ENCODE assay signal across 8 mouse cellular contexts in genomic region chr2:57832565-57833355, GRCm38 (mm10).
DNase-seq lines count a peak whose midpoint lies in the region; ATAC-seq and TF ChIP-seq lines count a peak whose summit lies in the region.

No protein-coding gene starts in this region.

- TF ChIP-seq POLR2A in liver, adult 2 months (IDR thresholded peaks at IDR 0.05; ENCODE audit: extremely low read depth, insufficient read depth, low read length): no peak

- H3K4me3 ChIP-seq in liver, adult 2 months (ENCODE audit: insufficient read depth, low read depth, low read length): no peak overlapping the region
- H3K4me3 ChIP-seq in liver, embryonic 11.5 days (ENCODE audit: low read depth, low read length): no peak overlapping the region

- DNase-seq in adrenal gland, adult (ENCODE audit: inconsistent age in 2 of 2, low spot score in 1 of 2): peak; percentile 12 to 78
- no peak for DNase-seq in adrenal gland, adult 8-10 months
- DNase-seq in liver, adult 2 months (ENCODE audit: extremely low read depth, low read depth, low spot score): peak; percentile 27
- no peak for DNase-seq in liver, embryonic 11.5 days (ENCODE audit: low spot score)
- peak; percentile 43 for DNase-seq in cerebellum, adult 8-10 months
- peak; percentile 80 for DNase-seq in kidney, postnatal 10 days
- DNase-seq in lung, postnatal 10 days: peak; percentile 63
- no peak for DNase-seq in yolk sac, embryonic 10.5 days (ENCODE audit: low spot score)

- H3K4me1 ChIP-seq in liver, adult 2 months (ENCODE audit: control insufficient read depth, insufficient read depth, low read length): no peaks in the 10 kb centered on the region
- no peaks in the 10 kb centered on the region for H3K4me1 ChIP-seq in liver, embryonic 11.5 days (replicated peaks; ENCODE audit: control insufficient read depth, insufficient read depth, low read length)

- no peaks in the 10 kb centered on the region for H3K79me2 ChIP-seq in liver, adult 2 months (ENCODE audit: control insufficient read depth, insufficient read depth, low read length)

- H3K36me3 ChIP-seq in liver, adult 2 months (ENCODE audit: control insufficient read depth, insufficient read depth, low read length): no peaks in the 10 kb centered on the region
- no peaks in the 10 kb centered on the region for H3K36me3 ChIP-seq in liver, embryonic 11.5 days (ENCODE audit: control insufficient read depth, insufficient read depth, low read length)

- TF ChIP-seq CTCF in liver, adult 2 months (IDR thresholded peaks at IDR 0.05; ENCODE audit: low read depth, low read length): peak; percentile 26; the same call in 1 of the 2 replicates

- H3K9ac ChIP-seq in liver, adult 2 months (ENCODE audit: low read depth, low read length): no peak overlapping the region
- H3K9ac ChIP-seq in liver, embryonic 11.5 days (ENCODE audit: low read depth, low read length): no peak overlapping the region

- WGBS in liver, adult 2 months: 42% methylated on average over 12 of the region's 12 CpGs
- WGBS in liver, embryonic 11.5 days: 53% methylated on average over 12 of the region's 12 CpGs

- H3K9me3 ChIP-seq in liver, embryonic 11.5 days (ENCODE audit: control insufficient read depth, low read length): no peaks in the 10 kb centered on the region

- no peak overlapping the region for H3K27ac ChIP-seq in liver, adult 2 months (replicated peaks; ENCODE audit: insufficient read depth, low read depth, low read length)
- H3K27ac ChIP-seq in liver, embryonic 11.5 days (ENCODE audit: low read depth, low read length): no peak overlapping the region

- no peak for ATAC-seq in liver, embryonic 11.5 days (replicated peaks; ENCODE audit: low FRiP score)

- H3K4me2 ChIP-seq in liver, embryonic 11.5 days: no peak overlapping the region

- H3K27me3 ChIP-seq in liver, adult 2 months (ENCODE audit: control insufficient read depth, insufficient read depth, low read length): no peaks in the 10 kb centered on the region
- H3K27me3 ChIP-seq in liver, embryonic 11.5 days (replicated peaks; ENCODE audit: control insufficient read depth, insufficient read depth, low read length): no peaks in the 10 kb centered on the region

Comparison
In these comparisons a context has a peak if more than half of its experiments do, and no peak if none do; other contexts are left out.
1. DNase-seq: peak in adrenal gland, adult (2 of 2), liver, adult 2 months (single experiment), cerebellum, adult 8-10 months (single experiment), kidney, postnatal 10 days (single experiment) and lung, postnatal 10 days (single experiment); none in adrenal gland, adult 8-10 months (single experiment), liver, embryonic 11.5 days (single experiment) and yolk sac, embryonic 10.5 days (single experiment).